Mouse (Mus musculus) liver, embryonic 16.5 days (tissue): ENCODE data around the gene Endod1. TPM values are rescaled to one million over a fixed set of nuclear protein-coding genes. Genes with fewer than 3 reads are reported as not detected.

Source experiments
- ATAC-seq: fragments of 200-750 bp; cut with Nextera tagmentation; 2 replicates; pipeline ENCODE4 v1.8.0; 2017; ENCODE audit warnings: low read depth, mild to moderate bottlenecking, moderate number of reproducible peaks, moderate library complexity
- H3K27ac ChIP-seq: fragments of 300-500 bp; sonication (generic); 2 replicates; pipeline ENCODE4 v1.5.1; 2014; ENCODE audit warnings: mild to moderate bottlenecking, low read length
- H3K27me3 ChIP-seq: fragments of 300-500 bp; sonication (generic); 2 replicates; pipeline ENCODE4 v1.6.1; 2014; ENCODE audit warnings: low read depth, low read length, mixed read lengths; ENCODE audit not compliant: control insufficient read depth, insufficient read depth
- H3K36me3 ChIP-seq: fragments of 300-500 bp; sonication (generic); 2 replicates; pipeline ENCODE4 v1.6.1; 2014; ENCODE audit warnings: mild to moderate bottlenecking; ENCODE audit not compliant: control insufficient read depth, insufficient read depth
- H3K4me1 ChIP-seq: fragments of 300-500 bp; sonication (generic); 2 replicates; pipeline ENCODE4 v1.6.1; 2014; ENCODE audit warnings: low read depth, low read length, mixed read lengths; ENCODE audit not compliant: control insufficient read depth
- H3K4me2 ChIP-seq: fragments of 300-500 bp; sonication (generic); 2 replicates; pipeline ENCODE4 v1.6.1; 2014; ENCODE audit warnings: low read depth, low read length, mixed read lengths
- H3K4me3 ChIP-seq: fragments of 300-500 bp; sonication (generic); 2 replicates; pipeline ENCODE4 v1.5.1; 2014; ENCODE audit warnings: low read depth, mild to moderate bottlenecking, low read length
- H3K9ac ChIP-seq: fragments of 300-500 bp; sonication (generic); 2 replicates; pipeline ENCODE4 v1.6.1; 2014; ENCODE audit warnings: low read depth, low read length
- H3K9me3 ChIP-seq: fragments of 300-500 bp; sonication (generic); replicated peaks from 2 replicates; pipeline ENCODE4 v1.6.1; 2016; ENCODE audit warnings: low read length; ENCODE audit not compliant: control insufficient read depth
- WGBS: fragments of 180-500 bp; shearing (Covaris S2); extraction: QIAGEN DNeasy Blood & Tissue Kit; methylation state at CpG from one replicate; pipeline ENCODE4 v1.1.7; 2014; ENCODE audit not compliant: insufficient replicate concordance; 5-methylcytosine and 5-hydroxymethylcytosine counted together
- polyA plus RNA-seq: library from polyadenylated mRNA; unstranded; fragments of >200 nt; fragmentation: Nextera tagmentation; extraction: Ambion mirVana; gene quantifications from 2 replicates; pipeline ENCODE4 v1.2.1, GENCODE M21; 2015

The Endod1 gene
- polyA plus RNA-seq, 1 experiment from 2014 or later = 36.7 TPM

DNA sequence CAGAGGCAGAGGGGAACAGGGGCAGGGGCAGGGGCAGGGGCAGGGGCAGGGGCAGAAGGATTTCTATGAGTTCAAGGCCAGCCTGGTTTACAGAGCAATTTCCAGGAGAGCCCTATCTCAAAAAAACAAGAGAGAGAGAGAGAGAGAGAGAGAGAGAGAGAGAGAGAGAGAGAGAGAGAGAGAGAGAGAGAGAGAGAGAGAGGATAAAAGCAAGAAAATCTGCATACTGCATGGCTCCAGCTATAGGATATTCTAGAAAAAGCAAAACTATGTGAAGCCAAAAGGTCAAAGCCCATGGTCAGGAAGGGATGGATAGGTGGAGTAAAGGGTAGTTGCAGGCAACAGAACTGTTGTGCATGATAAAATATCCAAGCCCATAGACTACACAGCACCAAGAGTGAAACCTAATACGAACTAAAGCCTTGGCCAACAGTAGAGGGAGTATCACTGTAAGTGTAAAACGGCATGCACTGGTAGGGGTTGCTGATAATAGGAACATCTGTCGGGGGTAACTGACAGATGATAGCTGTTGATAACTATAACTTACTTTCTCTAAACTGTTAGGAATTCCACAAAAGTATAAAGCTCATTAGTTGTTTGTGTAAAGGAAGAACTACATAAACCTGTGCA lies 15.6 kb upstream of the Endod1 start:
- Histone ChIP-seq H3K4me1 (peaks cover 12% of the 10 kb centered on the region), H3K4me3 (no peak overlapping the region), H3K27ac (peak overlapping the region; percentile 33; the same call in 1 of the 2 replicates), H3K4me2 (no peak overlapping the region), H3K9me3 (no peaks in the 10 kb centered on the region), H3K36me3 (no peaks in the 10 kb centered on the region), H3K27me3 (no peaks in the 10 kb centered on the region), H3K9ac (no peak overlapping the region)
- 15% methylated on average over 3 of the region's 3 CpGs for WGBS
- ATAC-seq = peak; percentile 80

DNA sequence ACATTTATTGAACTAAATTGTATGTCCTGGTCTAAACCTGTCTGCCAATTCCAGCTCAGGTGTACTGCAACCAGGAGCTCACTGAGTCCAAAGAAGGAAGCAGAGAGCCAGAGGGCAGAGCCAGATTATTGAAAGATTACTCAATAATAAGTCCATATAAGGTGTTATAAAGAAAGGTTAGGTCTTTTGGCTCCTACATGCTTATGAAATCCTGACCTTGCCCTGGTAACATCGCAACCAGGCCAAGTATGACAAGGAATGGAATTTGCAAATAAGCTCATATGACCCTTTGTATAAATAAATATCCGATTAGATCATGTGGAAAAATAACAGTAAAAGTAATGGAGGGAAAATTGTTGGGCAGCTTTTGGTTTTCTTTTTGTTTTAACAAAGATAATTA lies 14.8 kb upstream of the Endod1 start:
- 72% methylated on average over 2 of the region's 2 CpGs for WGBS

DNA sequence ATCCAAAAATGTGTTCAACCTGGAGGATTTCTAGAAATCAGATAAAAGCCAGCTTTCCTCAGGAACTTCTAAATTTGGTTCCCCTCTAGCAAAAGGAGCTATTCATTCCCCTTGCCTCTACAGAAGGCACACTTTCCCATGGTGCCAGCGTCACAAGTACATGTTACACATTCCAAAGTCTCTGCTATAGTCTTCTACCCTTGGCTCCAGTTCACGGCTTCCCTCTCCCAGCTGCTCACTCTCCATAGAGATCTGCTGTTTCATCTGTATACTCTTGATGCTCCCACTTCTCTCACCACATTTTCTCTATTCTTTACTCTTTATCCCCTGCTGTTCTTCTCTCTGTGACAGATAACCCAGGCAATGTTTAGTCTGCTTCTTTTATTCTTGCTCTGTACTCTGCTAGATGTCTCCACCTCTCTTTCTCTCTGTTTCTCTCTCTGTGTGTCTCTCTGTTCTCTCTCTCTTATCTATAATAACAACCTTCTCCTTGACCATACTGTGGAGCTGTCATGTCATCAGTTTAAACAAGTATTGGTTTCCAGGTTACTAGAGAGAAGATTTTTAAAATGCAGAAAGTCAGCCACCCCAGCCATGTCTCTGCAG lies 13.8 kb upstream of the Endod1 start:
- no peaks in the 10 kb centered on the region for H3K9me3 ChIP-seq
- no peak overlapping the region for H3K4me3 ChIP-seq
- no peaks in the 10 kb centered on the region for H3K36me3 ChIP-seq
- ATAC-seq = no peak
- H3K27ac ChIP-seq = 0 out of 2 replicates have a peak overlapping the region, but pooled peaks have one; percentile 31
- 39% methylated on average over 2 of the region's 2 CpGs for WGBS
- peaks cover 12% of the 10 kb centered on the region for H3K4me1 ChIP-seq
- H3K9ac ChIP-seq = no peak overlapping the region
- no peak overlapping the region for H3K4me2 ChIP-seq
- no peaks in the 10 kb centered on the region for H3K27me3 ChIP-seq

More for the DNA sequence above, 14.8 kb upstream of the Endod1 start:
- Histone ChIP-seq H3K36me3 (no peaks in the 10 kb centered on the region), H3K4me1 (peaks cover 12% of the 10 kb centered on the region), H3K4me2 (no peak overlapping the region), H3K9ac (no peak overlapping the region), H3K9me3 (no peaks in the 10 kb centered on the region), H3K27me3 (no peaks in the 10 kb centered on the region), H3K4me3 (no peak overlapping the region), H3K27ac (no peak overlapping the region)
- ATAC-seq = no peak

DNA sequence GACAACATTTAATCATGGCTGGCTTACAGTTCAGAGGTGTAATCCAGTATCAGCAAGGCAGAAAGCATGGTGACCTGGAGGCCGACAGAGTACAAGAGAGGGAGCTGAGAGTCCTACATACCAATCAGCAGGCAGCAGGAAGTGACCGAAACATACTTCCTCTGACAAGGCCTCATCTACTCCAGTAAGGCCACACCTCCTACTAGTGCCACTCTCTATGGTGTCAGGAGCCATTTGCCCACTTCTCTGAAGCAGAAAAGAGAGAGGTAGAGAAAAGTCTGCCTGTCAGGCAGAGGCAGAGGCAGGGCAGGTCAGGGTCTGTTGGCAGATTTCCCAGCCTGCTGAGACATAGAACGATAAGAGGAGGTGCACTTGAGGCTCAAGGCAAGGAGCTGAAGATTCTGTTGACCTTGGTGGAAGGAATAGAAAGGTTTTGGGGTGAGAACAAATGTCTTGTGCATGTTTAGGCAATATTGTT lies 10.6 kb upstream of the Endod1 start:
- no peaks in the 10 kb centered on the region for H3K36me3 ChIP-seq
- no peak overlapping the region for H3K9ac ChIP-seq
- no peak overlapping the region for H3K4me3 ChIP-seq
- H3K9me3 ChIP-seq = no peaks in the 10 kb centered on the region
- H3K27me3 ChIP-seq = no peaks in the 10 kb centered on the region
- peak; percentile 28; the same call in 1 of the 2 replicates for ATAC-seq
- 53% methylated on average over 3 of the region's 3 CpGs for WGBS
- peaks cover 13% of the 10 kb centered on the region for H3K4me1 ChIP-seq
- no peak overlapping the region for H3K27ac ChIP-seq
- no peak overlapping the region for H3K4me2 ChIP-seq

DNA sequence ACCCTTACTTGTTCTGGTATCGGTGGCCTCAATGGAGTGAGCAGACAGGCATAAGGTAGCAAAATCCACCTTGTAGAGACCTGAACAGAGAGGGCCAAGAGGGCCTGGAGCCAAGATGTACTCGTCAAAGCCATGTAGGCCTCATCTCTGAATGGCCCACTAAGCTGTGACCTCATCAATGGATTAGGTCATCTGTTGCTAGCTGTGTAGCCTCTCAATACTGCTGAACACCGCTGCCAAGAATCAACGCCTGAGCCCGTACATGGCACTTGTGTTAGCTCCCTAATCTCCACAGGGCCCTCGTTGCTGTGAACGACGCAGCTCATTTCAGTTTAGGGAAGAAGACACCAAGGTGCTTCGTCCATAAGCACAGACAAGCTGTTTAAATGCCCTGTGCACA lies 10.0 kb upstream of the Endod1 start:
- WGBS = 82% methylated on average over 9 of the region's 9 CpGs
- no peak overlapping the region for H3K9ac ChIP-seq
- no peak overlapping the region for H3K4me3 ChIP-seq
- ATAC-seq = no peak
- no peaks in the 10 kb centered on the region for H3K27me3 ChIP-seq
- H3K27ac ChIP-seq = no peak overlapping the region
- H3K9me3 ChIP-seq = no peaks in the 10 kb centered on the region
- no peaks in the 10 kb centered on the region for H3K36me3 ChIP-seq
- peaks cover 17% of the 10 kb centered on the region for H3K4me1 ChIP-seq
- H3K4me2 ChIP-seq = no peak overlapping the region

DNA sequence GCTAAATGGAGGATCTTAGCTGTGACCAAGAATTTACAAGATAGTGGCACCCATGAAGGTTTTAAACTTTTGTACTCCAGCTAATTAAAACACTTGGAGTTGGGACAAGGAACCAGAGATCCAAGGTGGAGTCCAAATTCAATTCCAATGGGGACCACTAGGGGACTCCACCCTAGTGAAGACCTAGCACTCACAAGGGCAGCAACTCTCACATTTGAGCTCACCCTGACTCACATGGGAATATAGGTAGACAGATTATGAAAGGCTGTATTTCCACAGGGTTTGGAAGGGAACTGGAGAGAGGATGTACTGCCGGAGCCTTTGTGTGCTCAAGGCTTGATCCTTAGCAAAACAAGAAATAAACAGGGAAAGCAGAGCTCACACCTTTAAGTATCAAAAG lies 9.0 kb upstream of the Endod1 start:
- Histone ChIP-seq H3K9ac (no peak overlapping the region), H3K36me3 (no peaks in the 10 kb centered on the region), H3K4me2 (no peak overlapping the region), H3K27ac (no peak overlapping the region), H3K9me3 (no peaks in the 10 kb centered on the region), H3K4me3 (no peak overlapping the region), H3K4me1 (peaks cover 19% of the 10 kb centered on the region), H3K27me3 (no peaks in the 10 kb centered on the region)
- WGBS = 83% methylated on average over 1 of the region's 1 CpGs
- ATAC-seq = no peak

DNA sequence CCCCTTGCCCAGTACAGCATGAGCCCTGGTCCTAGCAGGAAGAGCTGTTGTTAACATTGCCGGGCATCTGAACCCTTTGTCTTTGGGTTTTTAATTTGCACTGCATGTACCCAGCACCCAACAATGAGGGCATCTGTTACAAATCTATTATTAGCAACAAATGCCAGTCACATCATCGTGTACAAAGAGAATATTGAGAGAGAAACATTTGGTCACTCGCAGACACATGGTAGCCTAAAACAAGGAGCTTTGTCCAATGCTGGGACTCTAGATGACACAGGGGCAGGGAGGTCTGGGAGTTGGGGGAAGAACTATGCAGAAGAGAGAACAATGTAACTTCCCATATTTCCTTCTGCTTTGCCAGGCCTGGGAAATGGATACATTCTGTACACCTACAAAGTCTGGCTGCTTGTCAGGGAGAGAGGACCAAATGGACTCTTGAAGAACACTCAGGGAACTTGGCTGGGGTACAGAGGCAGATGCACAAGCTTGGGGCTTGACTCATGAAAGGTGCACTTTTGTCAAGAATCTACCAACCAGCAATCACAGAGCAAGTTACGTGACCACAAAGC lies 7.8 kb upstream of the Endod1 start:
- Histone ChIP-seq H3K4me1 (peaks cover 19% of the 10 kb centered on the region), H3K27ac (no peak overlapping the region)
- no peak for ATAC-seq

DNA sequence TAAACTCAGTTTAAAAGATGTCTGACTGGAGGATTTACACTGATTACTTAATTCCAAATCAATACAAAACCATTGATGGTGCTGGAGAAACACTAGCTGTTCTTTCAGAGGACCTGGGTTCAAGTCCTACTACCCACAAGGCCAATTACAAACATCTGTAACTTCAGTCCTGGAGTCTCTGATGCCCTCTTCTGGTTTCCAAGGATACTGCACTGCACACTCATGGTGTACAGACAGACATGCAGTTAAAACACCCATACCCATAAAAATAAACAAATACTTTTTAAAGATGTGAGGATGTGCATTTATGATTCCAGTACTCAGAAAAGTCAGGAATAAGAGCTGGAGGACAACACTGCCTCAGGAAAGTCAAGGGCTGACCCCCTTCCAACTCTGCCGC lies 6.7 kb upstream of the Endod1 start:
- Histone ChIP-seq H3K4me2 (no peak overlapping the region), H3K27ac (no peak overlapping the region), H3K9ac (no peak overlapping the region), H3K4me1 (peaks cover 24% of the 10 kb centered on the region), H3K4me3 (no peak overlapping the region), H3K36me3 (no peaks in the 10 kb centered on the region), H3K9me3 (no peaks in the 10 kb centered on the region), H3K27me3 (no peaks in the 10 kb centered on the region)
- ATAC-seq = no peak
- WGBS = 95% methylated on average over 1 of the region's 1 CpGs

More for the DNA sequence above, 7.8 kb upstream of the Endod1 start:
- H3K9ac ChIP-seq = no peak overlapping the region
- H3K4me2 ChIP-seq = no peak overlapping the region
- no peaks in the 10 kb centered on the region for H3K27me3 ChIP-seq
- H3K4me3 ChIP-seq = no peak overlapping the region
- no peaks in the 10 kb centered on the region for H3K36me3 ChIP-seq
- WGBS = 71% methylated on average over 4 of the region's 4 CpGs
- no peaks in the 10 kb centered on the region for H3K9me3 ChIP-seq

DNA sequence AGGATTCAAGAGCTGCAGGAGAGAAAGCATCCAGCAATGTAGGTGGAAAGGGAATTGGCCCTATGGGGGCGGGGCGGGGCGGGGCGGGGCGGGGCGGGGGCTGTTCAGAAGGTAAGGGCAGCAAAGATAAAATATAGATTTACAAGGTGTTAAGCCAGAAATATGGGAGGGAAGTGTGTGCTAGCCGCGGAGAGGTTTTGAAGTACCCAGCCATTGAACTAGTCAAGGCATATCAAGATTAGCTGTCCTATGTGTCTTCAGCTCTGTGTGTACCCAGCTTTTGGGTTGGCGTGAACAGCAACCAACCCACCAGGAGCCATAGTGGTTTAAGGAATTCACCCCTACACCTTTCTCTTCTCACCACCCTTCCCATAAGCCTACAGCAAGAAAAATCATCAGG lies 5.5 kb upstream of the Endod1 start:
- H3K9ac ChIP-seq = peak overlapping the region; percentile 36; the same call in 1 of the 2 replicates
- peak overlapping the region; percentile 36 for H3K4me2 ChIP-seq
- no peak overlapping the region for H3K4me3 ChIP-seq
- H3K4me1 ChIP-seq = peaks cover 34% of the 10 kb centered on the region
- 48% methylated on average over 9 of the region's 9 CpGs for WGBS
- H3K9me3 ChIP-seq = no peaks in the 10 kb centered on the region
- peak; percentile 72 for ATAC-seq
- H3K36me3 ChIP-seq = no peaks in the 10 kb centered on the region
- H3K27ac ChIP-seq = peak overlapping the region; percentile 48; the same call in 1 of the 2 replicates
- no peaks in the 10 kb centered on the region for H3K27me3 ChIP-seq
